Mouse (Mus musculus): ENCODE data around the gene Ppp6r3. TPM values are rescaled to one million over a fixed set of nuclear protein-coding genes. Genes with fewer than 3 reads are reported as not detected.

The Ppp6r3 gene
- total RNA-seq, 4 experiments from 2014 or later: 54.6 to 64.5 (median 59.5) TPM

GRCm38 (mm10) chr19:3435824-3436223 is 139.7 kb downstream of the Ppp6r3 start:
- DNase-seq (ENCODE audit: low spot score in 2 of 2): no peak

GRCm38 (mm10) chr19:3434641-3435040 is 140.9 kb downstream of the Ppp6r3 start:
- no peak for DNase-seq (ENCODE audit: low spot score in 2 of 2)

- DNase-seq (ENCODE audit: low spot score in 2 of 2): no peak
Observed at GRCm38 (mm10) chr19:3434124-3434523, 141.4 kb downstream of the Ppp6r3 start.

- no peak for DNase-seq (ENCODE audit: low spot score in 2 of 2)
Observed at GRCm38 (mm10) chr19:3431969-3432368, 143.6 kb downstream of the Ppp6r3 start.

- DNase-seq (ENCODE audit: low spot score in 2 of 2): no peak
Observed at GRCm38 (mm10) chr19:3431066-3431465, 144.5 kb downstream of the Ppp6r3 start.

GRCm38 (mm10) chr19:3429156-3429816 is 146.3 kb downstream of the Ppp6r3 start:
- DNase-seq (ENCODE audit: low spot score in 2 of 2): no peak

- no peak for DNase-seq (ENCODE audit: low spot score in 2 of 2)
Observed at GRCm38 (mm10) chr19:3428057-3428830, 147.3 kb downstream of the Ppp6r3 start.

- DNase-seq (ENCODE audit: low spot score in 2 of 2): no peak
Observed at GRCm38 (mm10) chr19:3424214-3424613, 151.3 kb downstream of the Ppp6r3 start.

- no peak for DNase-seq (ENCODE audit: low spot score in 2 of 2)
Observed at GRCm38 (mm10) chr19:3422981-3423380, 152.6 kb downstream of the Ppp6r3 start.

GRCm38 (mm10) chr19:3422488-3422887 is 153.1 kb downstream of the Ppp6r3 start:
- DNase-seq (ENCODE audit: low spot score in 2 of 2): no peak

- no peak for DNase-seq (ENCODE audit: low spot score in 2 of 2)
Observed at GRCm38 (mm10) chr19:3419251-3419650, 156.3 kb downstream of the Ppp6r3 start.

GRCm38 (mm10) chr19:3414268-3414733 is 161.2 kb downstream of the Ppp6r3 start, which contains the start of gene Gal:
Gal (minus strand) TSS chr19:3414544.
- DNase-seq (ENCODE audit: low spot score in 2 of 2): no peak

GRCm38 (mm10) chr19:3405531-3406281 is 169.8 kb downstream of the Ppp6r3 start:
- no peak for DNase-seq (ENCODE audit: low spot score in 2 of 2)

Other genes starting within 250 kb of the Ppp6r3 start
- under 1 TPM; 0.22 to 0.64 (median 0.42) TPM for gene Tesmin, start 186.9 kb downstream of the Ppp6r3 start, total RNA-seq (2022)
- gene Gal, start 161.2 kb downstream of the Ppp6r3 start, total RNA-seq (2022): under 1 TPM in 1 of 4 experiments, not detected in 3; 0.90 TPM
- gene Lrp5, start 110.8 kb upstream of the Ppp6r3 start, total RNA-seq (2022): 10 to 100 TPM; 18.5 to 23.0 (median 19.6) TPM
- gene 1810055G02Rik, start 132.5 kb upstream of the Ppp6r3 start, total RNA-seq (2022): 1 to 10 TPM; 6.4 to 9.8 (median 7.9) TPM
- gene Kmt5b, start 191.7 kb upstream of the Ppp6r3 start, total RNA-seq (2022): 10 to 100 TPM; 15.5 to 21.3 (median 18.6) TPM

Measured in gastrocnemius, adult 8-10 months (tissue).